ENCODE assay signal across 8 mouse cellular contexts in the genomic region with DNA sequence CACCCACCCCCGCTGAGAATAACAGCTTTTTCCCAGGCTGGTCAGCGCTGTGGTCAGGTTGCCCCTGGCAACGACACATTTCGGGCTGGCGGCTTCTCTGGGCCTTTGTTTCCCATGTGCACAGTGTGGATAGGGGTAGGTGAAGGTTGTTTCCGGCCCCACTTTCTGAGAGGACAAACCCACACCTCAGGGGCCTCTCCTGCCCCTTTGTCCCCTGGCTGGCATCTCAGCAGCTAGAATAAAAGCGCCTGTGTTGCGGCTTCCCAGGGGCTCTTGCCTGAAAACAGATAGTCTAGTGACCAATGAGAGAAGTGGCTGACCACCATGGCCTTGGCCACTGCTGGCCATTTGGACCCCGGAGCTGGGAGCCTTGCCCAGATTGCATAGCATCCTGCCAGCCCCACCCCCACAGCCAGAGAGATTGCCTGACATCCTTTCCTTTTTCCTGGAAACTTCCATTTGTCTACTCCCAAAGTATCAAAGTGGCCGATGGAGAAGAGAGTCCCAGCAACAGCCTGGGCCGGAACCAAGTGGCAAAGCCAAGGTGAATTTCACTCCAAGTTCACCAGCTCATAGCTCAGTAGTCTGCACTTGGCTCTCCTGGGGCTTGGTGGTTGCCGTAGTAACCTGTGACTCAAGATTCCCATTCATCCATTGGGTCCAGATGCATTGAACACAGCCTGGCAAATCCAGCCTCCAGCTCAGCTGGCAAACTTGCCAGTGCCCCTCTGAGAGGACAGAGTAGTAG.
DNase-seq lines count a peak whose midpoint lies in the region; ATAC-seq and TF ChIP-seq lines count a peak whose summit lies in the region.

No protein-coding gene starts in this region.

- peak; percentile 43 for DNase-seq in cerebellum, adult 9-10 months
- no peak for DNase-seq in cerebellum, adult 18-20 months
- DNase-seq in Muller cell, postnatal 12 days (ENCODE audit: inconsistent ontology term) = peak; percentile 93
- DNase-seq in forebrain, embryonic 11.5 days (ENCODE audit: low spot score) = peak; percentile 67
- DNase-seq in hindbrain, postnatal 0 days (ENCODE audit: low spot score) = peak; percentile 91
- DNase-seq in right cerebral cortex, postnatal 10 days (ENCODE audit: low spot score in 2 of 2) = peak; percentile 82 to 92

- H3K4me2 ChIP-seq in forebrain, embryonic 11.5 days (ENCODE audit: low read depth, low read length, severe bottlenecking) = no peak overlapping the region
- H3K4me2 ChIP-seq in hindbrain, postnatal 0 days (ENCODE audit: low read depth, low read length) = 0 out of 2 replicates have a peak overlapping the region, but pooled peaks have one; percentile 13
- no peak overlapping the region for H3K4me2 ChIP-seq in liver, embryonic 12.5 days

- WGBS in forebrain, embryonic 11.5 days = 32% methylated on average over 12 of the region's 12 CpGs
- WGBS in hindbrain, postnatal 0 days = 17% methylated on average over 12 of the region's 12 CpGs
- 54% methylated on average over 12 of the region's 12 CpGs for WGBS in liver, embryonic 12.5 days (ENCODE audit: insufficient replicate concordance)

- H3K9ac ChIP-seq in forebrain, embryonic 11.5 days (ENCODE audit: low read length) = no peak overlapping the region; the same call in 1 of the 2 replicates
- no peak overlapping the region for H3K9ac ChIP-seq in hindbrain, postnatal 0 days (replicated peaks; ENCODE audit: low read length)
- H3K9ac ChIP-seq in liver, embryonic 12.5 days = peak overlapping the region; percentile 35; the same call in 1 of the 2 replicates

- no peak overlapping the region for H3K27ac ChIP-seq in forebrain, embryonic 11.5 days (ENCODE audit: low read depth, low read length)
- peak overlapping the region; percentile 80 for H3K27ac ChIP-seq in hindbrain, postnatal 0 days
- H3K27ac ChIP-seq in liver, embryonic 12.5 days = no peak overlapping the region

- no peaks in the 10 kb centered on the region for H3K9me3 ChIP-seq in forebrain, embryonic 11.5 days (ENCODE audit: control insufficient read depth, low read length)
- H3K9me3 ChIP-seq in hindbrain, postnatal 0 days (ENCODE audit: low read length) = no peaks in the 10 kb centered on the region
- H3K9me3 ChIP-seq in liver, embryonic 12.5 days (replicated peaks) = no peaks in the 10 kb centered on the region

- no peaks in the 10 kb centered on the region for H3K27me3 ChIP-seq in forebrain, embryonic 11.5 days (ENCODE audit: control insufficient read depth, insufficient read depth, low read length)
- no peaks in the 10 kb centered on the region for H3K27me3 ChIP-seq in hindbrain, postnatal 0 days (ENCODE audit: insufficient read depth, low read length)
- H3K27me3 ChIP-seq in liver, embryonic 12.5 days (replicated peaks) = no peaks in the 10 kb centered on the region

- TF ChIP-seq CTCF in hindbrain, postnatal 0 days (IDR thresholded peaks at IDR 0.05; ENCODE audit: low read depth) = no peak

- H3K36me3 ChIP-seq in forebrain, embryonic 11.5 days (ENCODE audit: control insufficient read depth, insufficient read depth, low read length) = no peaks in the 10 kb centered on the region
- H3K36me3 ChIP-seq in hindbrain, postnatal 0 days (ENCODE audit: insufficient read depth, low read length) = no peaks in the 10 kb centered on the region
- H3K36me3 ChIP-seq in liver, embryonic 12.5 days = no peaks in the 10 kb centered on the region

- peaks cover 10% of the 10 kb centered on the region; the same call in 1 of the 2 replicates for H3K4me1 ChIP-seq in forebrain, embryonic 11.5 days (replicated peaks; ENCODE audit: control insufficient read depth, insufficient read depth, low read length)
- peaks cover 23% of the 10 kb centered on the region for H3K4me1 ChIP-seq in hindbrain, postnatal 0 days (ENCODE audit: insufficient read depth, low read length)
- H3K4me1 ChIP-seq in liver, embryonic 12.5 days = peaks cover 45% of the 10 kb centered on the region

- no peak overlapping the region for H3K4me3 ChIP-seq in forebrain, embryonic 11.5 days (ENCODE audit: low read depth, low read length)
- no peak overlapping the region for H3K4me3 ChIP-seq in hindbrain, postnatal 0 days (ENCODE audit: low read length)
- no peak overlapping the region for H3K4me3 ChIP-seq in liver, embryonic 12.5 days

- ATAC-seq in forebrain, embryonic 11.5 days (replicated peaks; ENCODE audit: low FRiP score) = peak; percentile 76
- ATAC-seq in hindbrain, postnatal 0 days = peak; percentile 91
- ATAC-seq in liver, embryonic 12.5 days = no peak
- no peak for ATAC-seq in megakaryocyte-erythroid progenitor cell, adult 5-6 weeks (replicated peaks; ENCODE audit: low FRiP score, low TSS enrichment, poor library complexity, severe bottlenecking)

Comparison
In these comparisons a context has a peak if more than half of its experiments do, and no peak if none do; other contexts are left out.
1. DNase-seq: peak in cerebellum, adult 9-10 months (single experiment), Muller cell, postnatal 12 days (single experiment), forebrain, embryonic 11.5 days (single experiment), hindbrain, postnatal 0 days (single experiment) and right cerebral cortex, postnatal 10 days (2 of 2); none in cerebellum, adult 18-20 months (0 of 2).
2. ATAC-seq: peak in forebrain, embryonic 11.5 days (single experiment) and hindbrain, postnatal 0 days (single experiment); none in liver, embryonic 12.5 days (single experiment) and megakaryocyte-erythroid progenitor cell, adult 5-6 weeks (single experiment).